Mouse (Mus musculus): ENCODE measurements at regions not wholly inside any gene's neighbourhood (a gene's known extent, or its start where the extent isn't known, plus 50 kb on each side); places are given as distances from the start of the nearest gene placed in this dataset.

- ATAC-seq (replicated peaks; ENCODE audit: low FRiP score) (no peak), DNase-seq (ENCODE audit: low spot score) (no peak)
- no peaks in the 10 kb centered on the region for H3K27me3 ChIP-seq (ENCODE audit: control insufficient read depth, insufficient read depth, low read length)
- WGBS: 74% methylated on average over 3 of the region's 3 CpGs
- H3K9ac ChIP-seq (ENCODE audit: low read length): no peak overlapping the region
- H3K36me3 ChIP-seq (ENCODE audit: control insufficient read depth, insufficient read depth, low read length): no peaks in the 10 kb centered on the region
- no peaks in the 10 kb centered on the region for H3K9me3 ChIP-seq (ENCODE audit: control insufficient read depth, low read length)
- H3K27ac ChIP-seq (ENCODE audit: low read depth, low read length): no peak overlapping the region
- H3K4me3 ChIP-seq (ENCODE audit: low read depth, low read length): no peak overlapping the region
- H3K4me2 ChIP-seq (ENCODE audit: low read depth, low read length, severe bottlenecking): no peak overlapping the region
- no peaks in the 10 kb centered on the region for H3K4me1 ChIP-seq (replicated peaks; ENCODE audit: control insufficient read depth, insufficient read depth, low read length)
These were observed 402.8 kb upstream of the Robo2 start for GRCm38 (mm10) chr16:74814386-74814785.

DNA sequence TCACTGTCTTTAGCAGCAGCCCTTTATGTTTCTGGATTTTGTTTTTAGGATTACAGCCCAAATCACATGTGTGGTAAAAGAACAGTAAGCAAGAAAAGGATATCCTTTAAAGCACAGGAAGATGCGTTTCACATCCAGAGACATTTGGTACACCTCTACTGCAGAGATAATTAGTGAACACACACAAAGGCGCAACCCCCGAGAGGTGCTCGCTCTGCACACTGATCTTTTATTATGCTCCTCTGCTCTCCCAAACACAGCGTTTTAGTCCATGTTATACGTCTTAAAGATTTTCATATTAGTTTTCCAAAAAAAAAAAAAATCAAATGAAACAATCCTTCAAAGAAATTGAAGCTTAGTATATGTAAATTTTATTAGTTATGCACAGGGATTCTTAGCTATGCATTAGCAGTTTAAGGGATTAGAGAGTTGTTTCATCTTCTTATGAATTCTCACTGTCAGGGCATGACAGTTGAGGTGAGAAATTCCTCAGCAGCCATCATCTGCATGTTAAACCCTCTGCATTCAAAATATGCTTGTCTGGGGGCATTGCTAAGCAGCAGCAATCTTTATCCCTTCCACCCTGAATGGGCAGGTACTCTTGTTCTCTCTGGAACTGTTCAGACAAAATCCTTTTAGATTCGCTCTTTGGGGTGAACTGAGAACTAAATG lies 397.7 kb upstream of the Robo2 start:
- Histone ChIP-seq H3K27me3 (ENCODE audit: control insufficient read depth, insufficient read depth, low read length) (no peaks in the 10 kb centered on the region), H3K4me3 (ENCODE audit: low read depth, low read length) (no peak overlapping the region), H3K36me3 (ENCODE audit: control insufficient read depth, insufficient read depth, low read length) (no peaks in the 10 kb centered on the region), H3K4me1 (replicated peaks; ENCODE audit: control insufficient read depth, insufficient read depth, low read length) (no peaks in the 10 kb centered on the region), H3K4me2 (ENCODE audit: low read depth, low read length, severe bottlenecking) (no peak overlapping the region), H3K27ac (ENCODE audit: low read depth, low read length) (no peak overlapping the region), H3K9ac (ENCODE audit: low read length) (no peak overlapping the region), H3K9me3 (ENCODE audit: control insufficient read depth, low read length) (no peaks in the 10 kb centered on the region)
- 56% methylated on average over 7 of the region's 7 CpGs for WGBS
- no peak for ATAC-seq (replicated peaks; ENCODE audit: low FRiP score)
- no peak for DNase-seq (ENCODE audit: low spot score)

- ATAC-seq (replicated peaks; ENCODE audit: low FRiP score): no peak
- H3K9ac ChIP-seq (ENCODE audit: low read length): no peak overlapping the region
- H3K36me3 ChIP-seq (ENCODE audit: control insufficient read depth, insufficient read depth, low read length): no peaks in the 10 kb centered on the region
- no peak for DNase-seq (ENCODE audit: low spot score)
- H3K4me3 ChIP-seq (ENCODE audit: low read depth, low read length): no peak overlapping the region
- no peaks in the 10 kb centered on the region for H3K9me3 ChIP-seq (ENCODE audit: control insufficient read depth, low read length)
- H3K4me2 ChIP-seq (ENCODE audit: low read depth, low read length, severe bottlenecking): no peak overlapping the region
- H3K27ac ChIP-seq (ENCODE audit: low read depth, low read length): no peak overlapping the region
- H3K27me3 ChIP-seq (ENCODE audit: control insufficient read depth, insufficient read depth, low read length): no peaks in the 10 kb centered on the region
- no peaks in the 10 kb centered on the region for H3K4me1 ChIP-seq (replicated peaks; ENCODE audit: control insufficient read depth, insufficient read depth, low read length)
- 53% methylated on average over 2 of the region's 2 CpGs for WGBS
These were observed 395.1 kb upstream of the Robo2 start for GRCm38 (mm10) chr16:74806775-74807174.

DNA sequence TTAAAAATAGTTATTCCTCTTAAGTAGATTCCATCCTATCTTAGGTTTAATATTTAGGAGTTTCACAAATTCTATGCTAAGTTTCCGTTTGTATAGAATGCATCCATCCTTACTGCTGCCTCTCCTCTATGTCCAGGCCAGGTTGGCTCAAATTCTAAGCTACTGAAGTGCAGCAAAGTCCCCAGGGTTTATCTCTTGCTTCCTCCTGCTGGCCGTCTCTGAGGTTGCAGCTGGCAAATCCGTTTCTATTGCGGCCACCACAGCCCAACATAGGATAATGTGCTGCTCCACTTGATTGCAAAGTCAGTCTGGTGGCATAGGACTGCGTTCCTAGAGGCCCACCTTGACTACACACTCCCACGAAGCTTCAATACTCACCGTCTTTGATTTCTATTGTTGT lies 389.7 kb upstream of the Robo2 start:
- Histone ChIP-seq H3K4me1 (replicated peaks; ENCODE audit: control insufficient read depth, insufficient read depth, low read length) (no peaks in the 10 kb centered on the region), H3K27me3 (ENCODE audit: control insufficient read depth, insufficient read depth, low read length) (no peaks in the 10 kb centered on the region), H3K9me3 (ENCODE audit: control insufficient read depth, low read length) (no peaks in the 10 kb centered on the region), H3K9ac (ENCODE audit: low read length) (no peak overlapping the region), H3K4me3 (ENCODE audit: low read depth, low read length) (no peak overlapping the region), H3K27ac (ENCODE audit: low read depth, low read length) (no peak overlapping the region), H3K36me3 (ENCODE audit: control insufficient read depth, insufficient read depth, low read length) (no peaks in the 10 kb centered on the region), H3K4me2 (ENCODE audit: low read depth, low read length, severe bottlenecking) (no peak overlapping the region)
- WGBS: 17% methylated on average over 7 of the region's 7 CpGs
- ATAC-seq (replicated peaks; ENCODE audit: low FRiP score): peak; percentile 81
- DNase-seq (ENCODE audit: low spot score): peak; percentile 72

- Histone ChIP-seq H3K27me3 (ENCODE audit: control insufficient read depth, insufficient read depth, low read length) (no peaks in the 10 kb centered on the region), H3K4me2 (ENCODE audit: low read depth, low read length, severe bottlenecking) (no peak overlapping the region), H3K27ac (ENCODE audit: low read depth, low read length) (no peak overlapping the region), H3K4me3 (ENCODE audit: low read depth, low read length) (no peak overlapping the region), H3K9me3 (ENCODE audit: control insufficient read depth, low read length) (no peaks in the 10 kb centered on the region), H3K4me1 (replicated peaks; ENCODE audit: control insufficient read depth, insufficient read depth, low read length) (no peaks in the 10 kb centered on the region), H3K36me3 (ENCODE audit: control insufficient read depth, insufficient read depth, low read length) (no peaks in the 10 kb centered on the region), H3K9ac (ENCODE audit: low read length) (no peak overlapping the region)
- WGBS: 74% methylated on average over 2 of the region's 2 CpGs
- DNase-seq (ENCODE audit: low spot score): no peak
- no peak for ATAC-seq (replicated peaks; ENCODE audit: low FRiP score)
These were observed 384.7 kb upstream of the Robo2 start for GRCm38 (mm10) chr16:74796303-74796653.

- ATAC-seq (replicated peaks; ENCODE audit: low FRiP score): no peak
- H3K36me3 ChIP-seq (ENCODE audit: control insufficient read depth, insufficient read depth, low read length): no peaks in the 10 kb centered on the region
- DNase-seq (ENCODE audit: low spot score): no peak
- H3K4me1 ChIP-seq (replicated peaks; ENCODE audit: control insufficient read depth, insufficient read depth, low read length): no peaks in the 10 kb centered on the region
- 58% methylated on average over 5 of the region's 5 CpGs for WGBS
- no peaks in the 10 kb centered on the region for H3K27me3 ChIP-seq (ENCODE audit: control insufficient read depth, insufficient read depth, low read length)
- no peak overlapping the region for H3K9ac ChIP-seq (ENCODE audit: low read length)
- no peak overlapping the region for H3K4me3 ChIP-seq (ENCODE audit: low read depth, low read length)
- H3K4me2 ChIP-seq (ENCODE audit: low read depth, low read length, severe bottlenecking): no peak overlapping the region
- H3K27ac ChIP-seq (ENCODE audit: low read depth, low read length): no peak overlapping the region
- no peaks in the 10 kb centered on the region for H3K9me3 ChIP-seq (ENCODE audit: control insufficient read depth, low read length)
These were observed 384.0 kb upstream of the Robo2 start for GRCm38 (mm10) chr16:74795360-74796302.

DNA sequence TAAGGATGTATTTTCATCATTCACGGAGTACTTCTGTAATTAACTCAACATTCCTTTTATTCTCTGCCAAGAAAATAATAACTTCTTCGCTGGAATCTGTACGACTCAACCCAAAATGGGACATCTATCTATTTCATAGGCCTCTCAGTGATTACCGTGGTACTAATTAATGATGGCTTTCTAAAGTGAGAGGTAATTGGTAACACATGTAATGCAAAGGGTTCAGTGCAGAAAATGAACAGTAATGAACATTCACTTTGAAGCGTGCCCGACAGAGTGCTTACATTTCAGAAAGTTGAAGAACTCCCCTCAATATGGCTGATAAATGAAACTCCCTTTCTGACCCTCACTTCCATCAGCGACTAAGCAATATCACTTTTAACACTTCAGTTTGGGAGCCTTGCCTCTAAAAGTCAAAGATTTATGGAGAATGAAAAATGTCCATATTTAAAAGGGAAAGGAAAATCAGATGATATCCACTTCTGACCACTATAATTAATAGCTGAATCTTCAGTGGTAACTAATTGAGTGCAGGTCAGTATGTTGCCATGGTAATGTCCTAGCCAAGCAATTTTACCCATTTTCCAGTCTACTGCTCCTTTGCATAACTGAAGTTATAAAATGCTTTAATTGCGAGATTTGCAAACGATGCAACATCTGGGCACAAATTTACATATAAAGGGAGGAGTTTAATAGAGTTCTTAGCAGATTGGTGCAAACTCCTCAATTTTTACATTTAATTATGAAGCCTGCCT lies 373.9 kb upstream of the Robo2 start:
- 54% methylated on average over 9 of the region's 9 CpGs for WGBS
- no peaks in the 10 kb centered on the region for H3K36me3 ChIP-seq (ENCODE audit: control insufficient read depth, insufficient read depth, low read length)
- no peak overlapping the region for H3K27ac ChIP-seq (ENCODE audit: low read depth, low read length)
- no peaks in the 10 kb centered on the region for H3K27me3 ChIP-seq (ENCODE audit: control insufficient read depth, insufficient read depth, low read length)
- H3K9me3 ChIP-seq (ENCODE audit: control insufficient read depth, low read length): no peaks in the 10 kb centered on the region
- H3K4me3 ChIP-seq (ENCODE audit: low read depth, low read length): no peak overlapping the region
- H3K4me2 ChIP-seq (ENCODE audit: low read depth, low read length, severe bottlenecking): no peak overlapping the region
- DNase-seq (ENCODE audit: low spot score): no peak
- H3K4me1 ChIP-seq (replicated peaks; ENCODE audit: control insufficient read depth, insufficient read depth, low read length): no peaks in the 10 kb centered on the region
- peak; percentile 83 for ATAC-seq (replicated peaks; ENCODE audit: low FRiP score)
- H3K9ac ChIP-seq (ENCODE audit: low read length): no peak overlapping the region

DNA sequence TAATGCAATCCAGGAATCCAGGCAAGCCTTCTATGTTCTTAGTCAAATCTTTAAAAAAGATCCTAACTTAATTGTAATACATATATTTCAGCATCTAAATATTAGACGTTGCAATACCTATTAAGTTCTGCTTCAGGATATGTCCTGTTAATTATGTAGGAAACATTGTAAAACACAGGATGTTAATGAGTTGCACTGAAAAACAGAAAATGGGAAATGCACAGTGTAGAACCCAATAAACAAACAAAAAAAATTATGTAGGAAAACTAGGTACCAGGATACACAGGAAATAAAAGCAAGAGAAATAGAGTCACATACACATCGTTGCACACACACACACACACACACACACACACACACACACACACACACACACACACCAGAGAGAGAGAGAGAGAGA lies 368.8 kb upstream of the Robo2 start:
- ATAC-seq (replicated peaks; ENCODE audit: low FRiP score) (no peak), DNase-seq (ENCODE audit: low spot score) (no peak)
- H3K9ac ChIP-seq (ENCODE audit: low read length): no peak overlapping the region
- no peak overlapping the region for H3K4me2 ChIP-seq (ENCODE audit: low read depth, low read length, severe bottlenecking)
- H3K9me3 ChIP-seq (ENCODE audit: control insufficient read depth, low read length): no peaks in the 10 kb centered on the region
- H3K4me1 ChIP-seq (replicated peaks; ENCODE audit: control insufficient read depth, insufficient read depth, low read length): no peaks in the 10 kb centered on the region
- no peak overlapping the region for H3K4me3 ChIP-seq (ENCODE audit: low read depth, low read length)
- no peaks in the 10 kb centered on the region for H3K27me3 ChIP-seq (ENCODE audit: control insufficient read depth, insufficient read depth, low read length)
- H3K27ac ChIP-seq (ENCODE audit: low read depth, low read length): no peak overlapping the region
- WGBS: 82% methylated on average over 2 of the region's 2 CpGs
- no peaks in the 10 kb centered on the region for H3K36me3 ChIP-seq (ENCODE audit: control insufficient read depth, insufficient read depth, low read length)
